Mouse (Mus musculus) cerebellum, adult 2 months (tissue): ENCODE results near the gene E2f6.

Experiments
- CTCF ChIP-seq: fragments of 200-500 bp; IDR thresholded peaks from 2 replicates; pipeline ENCODE4 v1.5.1; 2011; ENCODE audit warnings: low read depth, mild to moderate bottlenecking, control low read depth, low read length, moderate library complexity, borderline replicate concordance; ENCODE audit not compliant: insufficient read depth
- POLR2A ChIP-seq: fragments of 200-500 bp; IDR thresholded peaks from 2 replicates; pipeline ENCODE4 v1.6.1; 2011; ENCODE audit warnings: low read length, control low read depth, borderline replicate concordance; ENCODE audit not compliant: insufficient read depth

DNA sequence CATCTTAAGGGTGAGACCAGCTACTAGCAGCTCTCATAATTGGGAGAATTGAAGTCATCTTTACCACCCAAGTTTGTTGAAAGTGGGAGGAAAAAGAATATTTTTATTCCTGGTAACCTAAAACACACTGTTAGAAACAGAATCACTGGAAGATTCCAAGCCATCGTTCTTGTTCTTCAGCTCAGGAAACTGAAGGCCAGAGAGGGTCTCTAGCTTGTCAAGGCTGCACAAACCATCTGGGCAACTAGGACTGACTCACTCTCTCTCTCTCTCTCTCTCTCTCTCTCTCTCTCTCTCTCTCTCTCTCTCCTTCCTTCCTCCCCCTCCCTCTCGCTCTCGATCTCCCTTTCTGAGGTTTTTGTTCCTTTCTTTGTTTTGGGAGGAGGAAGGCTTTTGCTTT is 50.2 kb downstream of the E2f6 start:
- no peak for TF ChIP-seq POLR2A
- no peak for TF ChIP-seq CTCF
